Mouse (Mus musculus): Measurements from ENCODE around the gene Bend5. TPM values are rescaled to one million over a fixed set of nuclear protein-coding genes. Genes with fewer than 3 reads are reported as not detected.
A peak's percentile ranks its signal among the peaks of the same experiment; 100 is the strongest.

The Bend5 gene
- total RNA-seq, 2 experiments from 2014 or later: 9.2 to 9.4 TPM

DNA sequence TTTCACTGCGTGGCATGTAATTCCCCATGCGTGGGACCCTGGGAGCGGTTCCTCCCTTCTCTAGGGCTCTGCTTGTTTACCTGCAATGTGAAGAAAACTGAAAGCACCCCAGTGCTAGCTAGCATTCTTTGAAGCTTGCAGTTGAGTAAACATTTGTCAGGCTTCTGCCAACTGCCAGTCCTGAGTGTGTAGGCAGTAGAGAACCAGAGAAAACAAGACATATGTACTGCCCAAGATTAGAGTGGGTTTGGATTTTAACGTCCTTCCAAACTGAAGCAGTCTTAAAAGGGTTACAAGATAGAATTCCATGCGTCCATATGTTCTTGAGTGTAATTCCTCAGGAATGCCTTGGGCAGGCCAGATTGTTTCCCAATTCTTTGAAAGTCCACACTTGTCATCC, 17.6 kb downstream of the Bend5 start:
- intact Hi-C loops (cut with DNase I): no loop called here
- DNase-seq: no peak

DNA sequence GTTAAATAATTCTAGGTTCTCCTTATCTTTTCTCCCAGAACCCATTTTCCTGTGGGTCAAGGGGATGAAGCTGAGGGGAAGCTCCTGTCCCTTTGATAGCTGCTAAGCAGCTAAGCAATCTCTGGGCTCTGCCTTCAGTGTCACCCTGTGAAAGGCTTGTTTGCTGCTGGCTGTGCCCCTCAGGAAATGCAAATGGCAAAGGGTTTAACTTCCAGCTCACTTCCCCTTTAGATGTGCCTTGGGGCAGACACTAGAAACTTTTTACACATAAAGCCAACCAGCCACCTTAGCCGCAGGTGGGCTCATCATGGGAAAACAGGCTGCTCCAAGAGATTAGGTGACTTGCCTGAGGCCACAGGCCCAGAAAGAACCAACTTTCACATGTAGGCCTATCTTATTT, 26.9 kb downstream of the Bend5 start:
- intact Hi-C loops (cut with DNase I): no loop called here

GRCm38 (mm10) chr4:111442435-111443238, 27.8 kb downstream of the Bend5 start:
- peak; percentile 75 to 79 for DNase-seq
- intact Hi-C loops (cut with DNase I): no loop called here

More for the DNA sequence above, 26.9 kb downstream of the Bend5 start:
- DNase-seq: no peak

DNA sequence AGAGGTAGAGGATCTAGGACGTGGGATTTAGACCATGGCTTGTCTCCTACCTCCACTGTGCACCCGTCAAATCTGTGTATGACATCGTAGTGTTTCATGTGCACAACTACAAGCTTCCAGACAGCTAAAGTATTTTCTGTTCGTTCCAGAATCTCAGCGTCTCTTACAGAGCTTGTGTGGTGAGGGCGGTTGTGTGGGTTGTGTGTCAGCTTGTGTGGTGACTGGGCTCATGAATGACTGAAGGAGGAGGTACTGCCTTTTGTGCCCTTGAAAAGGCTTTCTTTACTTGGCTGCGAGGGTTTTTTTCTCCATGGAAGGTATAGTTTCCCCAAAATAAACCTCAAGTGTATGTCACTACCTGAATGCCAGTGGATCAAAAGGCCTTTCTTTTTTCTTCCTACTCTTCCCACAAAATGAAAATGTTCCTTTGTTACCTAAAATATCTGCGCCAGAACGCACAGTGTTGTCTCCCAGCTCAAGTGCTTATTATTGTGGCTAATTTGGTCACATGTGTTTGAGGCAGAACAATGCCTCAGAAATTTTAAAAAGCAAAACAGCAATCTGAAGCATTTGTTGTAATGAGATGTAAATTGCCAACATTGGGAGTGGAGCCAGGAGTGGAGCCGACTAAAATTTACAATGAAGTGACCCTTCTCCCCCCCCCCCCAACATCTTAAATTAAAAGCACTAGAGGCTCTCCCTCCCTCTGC, 29.3 kb downstream of the Bend5 start:
- DNase-seq: no peak
- intact Hi-C loops (cut with DNase I): no loop called here

DNA sequence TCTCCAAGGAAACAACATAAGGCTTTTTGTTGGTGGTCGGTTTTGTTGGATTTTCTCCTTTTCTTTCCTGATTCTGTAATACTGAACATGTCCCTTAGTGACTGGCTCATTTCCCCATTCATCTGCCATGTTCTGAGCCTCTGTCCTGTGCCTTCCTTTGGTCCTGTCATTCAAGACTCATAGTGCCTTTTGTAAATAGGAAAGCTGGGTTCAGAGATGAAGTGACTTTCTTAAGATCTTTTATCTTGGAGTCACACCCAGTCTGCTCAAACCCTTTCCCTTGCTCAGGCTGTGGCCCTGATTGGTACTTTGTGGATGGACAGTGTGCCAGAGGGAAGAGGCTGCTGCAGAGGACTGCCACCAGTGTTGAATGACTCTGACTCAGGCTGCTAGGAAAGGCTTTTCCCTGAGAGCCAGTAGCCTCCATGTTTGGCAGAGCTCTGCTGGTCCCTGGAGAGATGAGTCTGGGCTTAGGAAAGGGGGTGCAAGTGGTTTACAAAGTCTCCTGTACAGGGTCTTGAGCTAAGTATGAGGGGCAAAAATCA, 29.9 kb downstream of the Bend5 start:
- intact Hi-C loops (cut with DNase I): no loop called here
- DNase-seq: no peak

DNA sequence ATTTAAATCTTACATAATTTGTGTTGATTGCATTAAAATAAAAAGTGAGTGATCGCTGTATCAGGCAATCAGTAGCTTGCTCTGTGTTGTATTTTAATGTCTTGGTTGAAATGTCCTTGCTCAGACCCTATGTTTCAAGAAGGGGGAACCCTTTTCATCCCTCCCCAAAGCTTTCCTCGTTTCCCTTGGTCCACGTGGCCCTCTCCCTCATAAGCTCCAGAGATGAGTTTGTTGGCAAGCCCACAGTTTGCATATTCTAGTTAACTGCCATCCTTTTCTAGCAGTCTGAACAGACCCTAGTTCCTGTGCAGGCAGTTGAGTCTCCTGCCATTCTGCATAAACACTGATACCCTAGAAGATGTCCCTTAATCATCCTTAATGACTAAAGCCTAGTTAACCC, 33.1 kb downstream of the Bend5 start:
- intact Hi-C loops (cut with DNase I): no loop called here
- no peak for DNase-seq

DNA sequence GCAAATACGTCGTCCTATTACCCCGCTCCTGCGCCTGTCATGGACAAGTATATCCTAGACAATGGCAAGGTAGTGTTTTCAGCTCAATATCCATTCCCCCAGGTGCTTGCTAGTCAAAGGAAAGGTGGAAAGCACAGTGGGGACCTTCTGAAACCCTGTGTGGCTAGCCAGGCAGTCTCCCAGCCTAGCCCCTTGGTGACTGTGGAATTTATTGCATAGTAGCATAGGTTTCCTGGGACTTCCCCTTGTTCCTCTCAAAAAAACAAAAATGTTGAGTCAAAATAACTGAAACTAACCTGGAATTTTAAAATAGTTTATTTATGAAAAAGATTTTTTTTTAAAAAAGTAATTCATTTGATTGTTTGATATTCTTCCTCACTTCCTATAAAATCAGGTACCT, 33.8 kb downstream of the Bend5 start:
- intact Hi-C loops (cut with DNase I): no loop called here

DNA sequence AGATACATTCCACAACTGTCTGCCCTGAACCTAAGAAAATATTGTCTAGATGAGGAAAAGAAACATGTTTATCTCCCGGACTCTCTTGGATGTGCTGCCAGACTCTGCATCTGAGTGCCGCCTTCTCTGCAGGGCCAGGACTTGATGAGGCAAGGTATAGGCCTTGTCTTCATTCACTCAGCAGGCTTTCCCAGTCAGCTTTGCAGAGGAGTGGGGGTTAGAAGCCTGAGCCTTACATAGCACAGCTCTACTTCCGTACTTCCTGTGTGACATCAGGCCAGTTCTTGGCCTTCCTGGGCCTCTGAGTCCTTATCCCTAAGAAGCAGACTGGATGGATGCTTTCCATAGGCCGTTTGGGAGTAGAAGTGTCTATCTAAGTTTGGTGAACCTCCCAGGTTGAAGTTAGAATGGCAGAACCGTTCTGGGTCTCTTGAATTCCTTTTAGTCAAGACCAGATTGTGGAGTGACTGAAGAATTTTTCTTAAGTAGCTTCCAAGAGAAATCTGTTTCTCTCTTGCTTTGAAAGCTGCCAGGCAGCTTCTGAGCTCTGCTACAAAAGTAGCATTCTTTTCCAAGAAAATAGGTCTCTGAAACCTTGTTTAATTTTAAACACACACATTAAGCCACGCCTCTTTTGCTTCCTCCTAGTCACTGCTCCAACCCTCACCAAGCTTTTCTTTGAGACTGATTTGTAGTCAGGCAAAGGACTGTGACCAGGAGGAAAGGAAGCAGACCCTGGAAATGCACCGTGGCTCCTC, 34.8 kb downstream of the Bend5 start:
- DNase-seq: no peak
- intact Hi-C loops (cut with DNase I): no loop called here

More for the DNA sequence above, 33.8 kb downstream of the Bend5 start:
- no peak for DNase-seq

DNA sequence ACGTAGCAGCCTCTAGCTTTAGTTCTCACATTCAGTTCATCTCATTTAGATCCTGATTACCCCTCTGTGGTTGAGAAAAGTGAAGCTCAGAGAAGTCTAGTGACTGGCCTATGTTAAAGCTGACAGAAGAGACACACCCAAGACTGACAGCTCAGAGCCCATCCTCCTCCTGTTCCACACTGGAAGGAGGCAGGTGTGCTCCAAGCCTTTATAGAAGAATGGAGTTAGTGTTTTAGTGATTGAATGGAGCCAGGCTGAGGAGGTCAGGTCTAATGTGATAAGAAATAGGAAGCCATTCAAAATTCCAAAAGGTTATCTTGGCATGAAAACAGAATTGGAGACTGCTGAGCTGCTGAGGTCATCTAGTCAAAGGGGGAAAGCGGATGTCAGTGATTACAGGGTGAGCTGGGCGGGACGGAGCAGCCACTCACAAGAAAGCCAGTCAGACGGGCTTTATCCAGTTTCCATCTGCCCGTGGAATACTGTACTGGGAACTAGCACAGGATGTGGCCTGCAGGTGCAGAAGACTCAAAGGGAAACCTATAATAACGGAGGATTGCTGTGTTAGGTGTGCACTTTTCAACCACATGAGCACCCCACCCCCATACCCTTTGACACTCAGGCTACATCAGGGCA, 36.6 kb downstream of the Bend5 start:
- intact Hi-C loops (cut with DNase I): no loop called here
- peak; percentile 33 to 37 for DNase-seq

GRCm38 (mm10) chr4:111452192-111452591, 37.4 kb downstream of the Bend5 start:
- no peak for DNase-seq
- intact Hi-C loops (cut with DNase I): no loop called here

GRCm38 (mm10) chr4:111453275-111453674, 38.5 kb downstream of the Bend5 start:
- peak; percentile 37 for DNase-seq
- intact Hi-C loops (cut with DNase I): no loop called here

DNA sequence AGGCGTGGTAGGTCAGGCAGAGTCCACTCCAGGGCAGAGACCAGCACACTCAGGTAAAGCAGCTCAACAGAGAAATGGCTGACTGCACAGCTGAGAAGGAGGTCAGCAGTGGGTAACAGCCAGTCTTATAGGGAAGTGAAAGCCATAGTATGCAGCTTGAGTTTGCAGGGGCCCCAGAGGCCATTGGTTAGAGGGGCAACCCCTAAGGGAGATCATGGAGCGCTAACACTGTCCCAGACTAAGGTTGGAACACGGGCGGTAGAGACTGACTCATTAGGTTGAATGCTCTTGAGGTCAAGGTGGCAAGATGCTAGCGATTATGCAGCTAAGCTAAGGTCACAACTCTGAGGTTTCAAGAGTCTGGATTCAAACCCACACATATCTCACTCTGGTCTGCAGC, 40.8 kb downstream of the Bend5 start:
- intact Hi-C loops (cut with DNase I): no loop called here
- DNase-seq: no peak

DNA sequence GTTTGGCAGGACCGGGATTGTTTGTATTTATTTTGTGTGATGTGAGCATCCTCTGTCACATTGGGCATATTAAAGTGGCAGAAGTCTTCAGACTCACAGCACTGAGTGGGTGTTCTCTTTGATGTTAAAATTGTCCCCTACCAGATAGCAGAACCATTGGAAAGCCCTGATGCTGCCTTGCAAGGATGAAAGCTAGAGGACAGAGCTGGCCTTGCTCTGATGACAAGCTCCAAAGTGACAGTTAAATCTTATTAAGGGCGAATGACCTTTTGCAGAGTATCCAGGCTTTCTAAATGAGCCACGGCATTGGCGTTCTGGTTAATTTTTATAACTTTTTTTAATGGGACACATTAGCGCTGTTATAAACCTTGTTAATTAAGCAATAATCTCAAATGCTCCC, 42.8 kb downstream of the Bend5 start:
- DNase-seq: no peak
- intact Hi-C loops (cut with DNase I): no loop called here

DNA sequence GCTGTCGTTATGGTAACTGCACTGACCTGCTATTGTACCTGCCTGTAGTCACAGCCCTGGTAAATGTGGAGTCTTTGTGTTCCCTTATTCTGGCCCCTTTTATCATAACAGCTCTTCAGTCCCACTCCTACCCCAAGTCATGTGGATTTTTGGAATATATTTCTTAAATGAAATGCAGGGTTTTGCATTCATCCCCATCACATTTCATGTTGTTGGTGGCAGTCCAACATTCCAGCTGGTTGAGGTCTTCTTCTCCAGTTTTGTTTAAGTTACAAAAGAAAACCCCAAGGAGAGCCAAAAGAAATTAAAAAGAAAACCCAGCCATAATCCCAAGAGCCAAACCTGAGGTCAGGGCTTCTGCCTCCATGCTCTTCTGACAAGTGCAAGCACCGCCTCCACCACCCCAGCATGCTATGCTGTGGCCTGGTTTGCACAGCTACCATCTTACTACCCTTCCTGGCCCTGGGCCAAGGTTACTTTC, 52.5 kb downstream of the Bend5 start:
- intact Hi-C loops (cut with DNase I): no loop called here
- no peak for DNase-seq

GRCm38 (mm10) chr4:111467796-111468195, 53.0 kb downstream of the Bend5 start:
- DNase-seq: no peak
- intact Hi-C loops (cut with DNase I): no loop called here

DNA sequence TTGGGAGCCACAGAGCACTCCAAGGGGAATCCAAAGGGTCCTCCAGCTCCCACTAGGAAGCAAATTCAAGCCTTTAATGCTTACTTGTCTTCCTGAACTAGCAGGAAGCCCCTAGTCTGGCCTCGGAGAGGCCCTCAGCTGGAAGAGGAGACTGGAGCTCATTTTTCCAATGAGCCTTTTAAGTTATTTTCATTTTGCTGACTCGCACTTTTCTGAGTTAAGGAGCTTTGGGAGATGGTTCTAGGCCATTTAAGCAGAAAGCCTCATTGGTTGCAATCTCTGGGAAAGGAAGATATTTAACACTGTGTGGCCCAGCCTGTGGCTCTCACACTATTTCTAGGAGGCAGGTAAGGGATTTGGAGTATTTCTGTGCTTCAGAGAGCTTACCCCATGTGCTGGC, 55.0 kb downstream of the Bend5 start:
- intact Hi-C loops (cut with DNase I): no loop called here
- DNase-seq: no peak

- intact Hi-C loops (cut with DNase I): no loop called here
- no peak for DNase-seq
These were observed 56.9 kb downstream of the Bend5 start for GRCm38 (mm10) chr4:111471726-111472125.

DNA sequence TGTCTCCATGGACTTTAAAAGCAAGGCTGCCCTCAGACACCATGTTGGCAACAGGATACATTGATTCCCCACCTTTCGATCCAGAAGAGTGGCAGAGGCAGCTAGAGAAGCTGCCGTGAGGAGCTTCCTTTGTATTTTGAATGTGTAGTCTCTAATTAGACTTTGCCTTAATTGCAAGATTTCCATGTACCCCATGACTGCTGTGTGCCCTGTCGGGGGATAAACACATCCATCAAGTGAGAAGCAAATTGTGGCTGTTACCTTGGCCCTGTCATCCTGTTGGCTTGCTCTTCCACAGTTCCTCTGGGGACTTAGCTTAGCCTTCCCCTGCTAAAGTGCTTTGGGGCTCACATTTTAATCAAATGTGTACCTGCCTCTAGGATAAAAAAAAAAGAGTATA, 57.7 kb downstream of the Bend5 start:
- no peak for DNase-seq
- intact Hi-C loops (cut with DNase I): no loop called here

- no peak for DNase-seq
- intact Hi-C loops (cut with DNase I): no loop called here
These were observed 58.2 kb downstream of the Bend5 start for GRCm38 (mm10) chr4:111473014-111473413.

DNA sequence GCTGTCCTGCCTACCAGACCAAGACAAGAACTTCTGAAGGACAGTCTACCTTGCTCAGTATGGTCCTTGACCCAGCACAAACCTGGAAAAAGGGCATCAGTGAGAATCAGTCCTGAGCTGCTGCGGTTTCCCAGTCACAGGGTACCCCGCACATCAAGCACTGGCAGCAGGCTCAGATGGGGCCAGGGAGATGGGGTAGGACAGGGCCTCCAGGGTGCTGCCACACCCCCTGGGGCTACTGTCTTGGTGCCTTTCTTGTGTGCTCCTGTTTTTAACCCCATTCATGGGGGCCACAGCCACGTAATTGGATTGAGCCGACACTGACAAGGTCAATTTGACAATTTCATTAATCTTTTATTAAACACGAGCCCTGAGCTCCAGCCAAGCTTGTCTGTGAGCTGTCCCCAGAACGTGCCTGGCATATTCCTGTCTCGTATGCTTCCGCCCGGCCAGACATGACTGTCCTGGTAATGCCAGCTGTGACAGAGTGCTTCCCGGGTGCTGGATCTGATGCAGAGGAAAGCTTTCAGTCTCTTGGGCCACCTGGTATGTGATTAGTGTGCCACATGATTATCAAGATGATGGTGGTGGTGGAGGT, 60.7 kb downstream of the Bend5 start:
- no peak for DNase-seq
- intact Hi-C loops (cut with DNase I): no loop called here
